ENCODE assay signal across 9 mouse cellular contexts in genomic region chr13:45083696-45084095, GRCm38 (mm10). TPM values are rescaled to one million over a fixed set of nuclear protein-coding genes. Genes with fewer than 3 reads are reported as not detected.
DNase-seq lines count a peak whose midpoint lies in the region; ATAC-seq and TF ChIP-seq lines count a peak whose summit lies in the region.
"Had no signal": no experiment of that assay in that cellular context is flagged by ENCODE, and none has a peak within 500 bp of the region (broad histone marks: within the 10 kb centered on the region; RNA-seq: fewer than 3 reads in every experiment).

No protein-coding gene starts in this region.

- 42% methylated on average over 5 of the region's 5 CpGs for WGBS in midbrain, postnatal 0 days
- WGBS in midbrain, embryonic 16.5 days = 45% methylated on average over 5 of the region's 5 CpGs
- 14% methylated on average over 5 of the region's 5 CpGs for WGBS in intestine, embryonic 16.5 days
- whole genome bisulfite sequencing in forebrain, embryonic 16.5 days = 33% methylated on average over 5 of the region's 5 CpGs

- H3K36me3 ChIP-seq in midbrain, postnatal 0 days (ENCODE audit: insufficient read depth, low read length) = no peaks in the 10 kb centered on the region
- no peaks in the 10 kb centered on the region for H3K36me3 ChIP-seq in midbrain, embryonic 16.5 days (ENCODE audit: control insufficient read depth, insufficient read depth, low read length)
- H3K36me3 ChIP-seq in intestine, embryonic 16.5 days (ENCODE audit: control insufficient read depth, insufficient read depth, low read length) = no peaks in the 10 kb centered on the region
- H3K36me3 ChIP-seq in forebrain, embryonic 16.5 days (ENCODE audit: control insufficient read depth, insufficient read depth) = no peaks in the 10 kb centered on the region

- H3K4me1 ChIP-seq in midbrain, postnatal 0 days (ENCODE audit: insufficient read depth, low read length) = no peaks in the 10 kb centered on the region
- no peaks in the 10 kb centered on the region for H3K4me1 ChIP-seq in midbrain, embryonic 16.5 days (ENCODE audit: control insufficient read depth, insufficient read depth, low read length)
- H3K4me1 ChIP-seq in intestine, embryonic 16.5 days (ENCODE audit: control insufficient read depth, insufficient read depth, low read length) = peaks cover 12% of the 10 kb centered on the region
- H3K4me1 ChIP-seq in forebrain, embryonic 16.5 days (replicated peaks; ENCODE audit: control insufficient read depth, insufficient read depth, low read length) = peaks cover 3% of the 10 kb centered on the region; the same call in 1 of the 2 replicates

- no peaks in the 10 kb centered on the region for H3K9me3 ChIP-seq in midbrain, postnatal 0 days (ENCODE audit: low read length)
- no peaks in the 10 kb centered on the region for H3K9me3 ChIP-seq in midbrain, embryonic 16.5 days (replicated peaks; ENCODE audit: control insufficient read depth, low read length, poor library complexity, severe bottlenecking)
- peaks cover 12% of the 10 kb centered on the region for H3K9me3 ChIP-seq in intestine, embryonic 16.5 days (ENCODE audit: control insufficient read depth, low read length)
- H3K9me3 ChIP-seq in forebrain, embryonic 16.5 days (ENCODE audit: control insufficient read depth, low read length) = 0 out of 2 replicates have a peak, but pooled peaks cover 2% of the 10 kb centered on the region

- no peak overlapping the region for H3K4me2 ChIP-seq in midbrain, postnatal 0 days (ENCODE audit: low read depth, low read length, poor library complexity, severe bottlenecking)
- no peak overlapping the region for H3K4me2 ChIP-seq in midbrain, embryonic 16.5 days (ENCODE audit: low read length)
- 0 out of 2 replicates have a peak overlapping the region, but pooled peaks have one; percentile 9 for H3K4me2 ChIP-seq in intestine, embryonic 16.5 days (ENCODE audit: low read depth, low read length)
- H3K4me2 ChIP-seq in forebrain, embryonic 16.5 days (ENCODE audit: low read length) = no peak overlapping the region

- no peak overlapping the region for H3K9ac ChIP-seq in midbrain, postnatal 0 days (replicated peaks; ENCODE audit: low read length, poor library complexity, severe bottlenecking)
- no peak overlapping the region for H3K9ac ChIP-seq in midbrain, embryonic 16.5 days (ENCODE audit: low read depth, low read length)
- no peak overlapping the region for H3K9ac ChIP-seq in intestine, embryonic 16.5 days (ENCODE audit: low read depth, low read length)
- no peak overlapping the region for H3K9ac ChIP-seq in forebrain, embryonic 16.5 days (replicated peaks; ENCODE audit: low read depth, low read length)

- TF ChIP-seq CTCF in midbrain, postnatal 0 days (IDR thresholded peaks at IDR 0.05) = no peak

- H3K27ac ChIP-seq in midbrain, postnatal 0 days (ENCODE audit: low read depth, low read length) = no peak overlapping the region
- no peak overlapping the region for H3K27ac ChIP-seq in midbrain, embryonic 16.5 days (ENCODE audit: low read length)
- no peak overlapping the region for H3K27ac ChIP-seq in intestine, embryonic 16.5 days (ENCODE audit: low read length)
- no peak overlapping the region for H3K27ac ChIP-seq in forebrain, embryonic 16.5 days (ENCODE audit: low read length)

- no peak for ATAC-seq in midbrain, postnatal 0 days (ENCODE audit: low FRiP score)
- no peak for ATAC-seq in midbrain, embryonic 16.5 days
- ATAC-seq in intestine, embryonic 16.5 days = peak; percentile 70
- ATAC-seq in forebrain, embryonic 16.5 days = no peak; the same call in 1 of the 2 replicates
- ATAC-seq in activated CD4-positive, CD25-positive, alpha-beta regulatory T cell, adult 4 months = no peak

- no peaks in the 10 kb centered on the region for H3K27me3 ChIP-seq in midbrain, postnatal 0 days (ENCODE audit: insufficient read depth, low read length)
- H3K27me3 ChIP-seq in midbrain, embryonic 16.5 days (ENCODE audit: control insufficient read depth, insufficient read depth, low read depth, low read length) = no peaks in the 10 kb centered on the region
- H3K27me3 ChIP-seq in intestine, embryonic 16.5 days (replicated peaks; ENCODE audit: control insufficient read depth, insufficient read depth, low read length) = no peaks in the 10 kb centered on the region
- no peaks in the 10 kb centered on the region for H3K27me3 ChIP-seq in forebrain, embryonic 16.5 days (replicated peaks; ENCODE audit: control insufficient read depth, insufficient read depth, low read length)

- no peak overlapping the region for H3K4me3 ChIP-seq in midbrain, postnatal 0 days (ENCODE audit: low read depth, low read length)
- no peak overlapping the region for H3K4me3 ChIP-seq in midbrain, embryonic 16.5 days (ENCODE audit: low read depth, low read length)
- no peak overlapping the region for H3K4me3 ChIP-seq in intestine, embryonic 16.5 days (ENCODE audit: low read length)
- H3K4me3 ChIP-seq in forebrain, embryonic 16.5 days (replicated peaks; ENCODE audit: low read length) = no peak overlapping the region

- DNase-seq in midbrain, postnatal 0 days (ENCODE audit: low spot score) = peak; percentile 73
- peak; percentile 76 to 85 for DNase-seq in cerebellum, postnatal 10 days
- peak; percentile 57 for DNase-seq in lung, postnatal 36 days
- DNase-seq in spleen, postnatal 14 days (ENCODE audit: low spot score in 2 of 2) = no peak

RNA-seq across cellular contexts. Expression of gene Gm9817, which starts 5.2 kb away (rescaled TPM):
- total RNA-seq in midbrain, postnatal 0 days (2014; rRNA removed) = not detected in 2 replicates
- 0.17 TPM in 1 of 2 replicates, not detected in the other for polyA plus RNA-seq in midbrain, postnatal 0 days (2015; fragmentation: Nextera tagmentation; extraction: Ambion mirVana)
- polyA plus RNA-seq in midbrain, embryonic 16.5 days (2015; fragmentation: Nextera tagmentation; extraction: Ambion mirVana) = 0.09 TPM in 1 of 2 replicates, not detected in the other
- not detected in 2 replicates for polyA plus RNA-seq in intestine, embryonic 16.5 days (2015; fragmentation: Nextera tagmentation; extraction: Ambion mirVana)
- not detected in 2 replicates for polyA plus RNA-seq in forebrain, embryonic 16.5 days (2015; fragmentation: Nextera tagmentation; extraction: Ambion mirVana)
- polyA plus RNA-seq in activated CD4-positive, CD25-positive, alpha-beta regulatory T cell, adult 4 months (2017; shearing (Covaris generic)) = under 1 TPM in 1 of 2 experiments, not detected in 1; 0.25 TPM
- total RNA-seq: monocyte, adult 5-6 weeks had no signal

Comparison
In these comparisons a context has a peak if more than half of its experiments do, and no peak if none do; other contexts are left out.
1. DNase-seq: peak in midbrain, postnatal 0 days (single experiment), cerebellum, postnatal 10 days (2 of 2) and lung, postnatal 36 days (single experiment); none in spleen, postnatal 14 days (0 of 2).